20 mouse cellular contexts compared by ENCODE assay signal in genomic region chr1:177337756-177338155, GRCm38 (mm10).
DNase-seq lines count a peak whose midpoint lies in the region; ATAC-seq lines count a peak whose summit lies in the region.
"Had no signal": no experiment of that assay in that cellular context is flagged by ENCODE, and none has a peak within 500 bp of the region (broad histone marks: within the 10 kb centered on the region; RNA-seq: fewer than 3 reads in every experiment).

No protein-coding gene starts in this region.

- H3K4me2 ChIP-seq in hindbrain, embryonic 11.5 days (replicated peaks; ENCODE audit: low read depth, low read length) = no peak overlapping the region
- H3K4me2 ChIP-seq in hindbrain, embryonic 16.5 days (ENCODE audit: low read length) = no peak overlapping the region
- H3K4me2 ChIP-seq in neural tube, embryonic 13.5 days = no peak overlapping the region
- H3K4me2 ChIP-seq in midbrain, embryonic 11.5 days = no peak overlapping the region
- no peak overlapping the region for H3K4me2 ChIP-seq in neural tube, embryonic 15.5 days

- no peak for ATAC-seq in hindbrain, embryonic 11.5 days (ENCODE audit: low FRiP score)
- no peak for ATAC-seq in hindbrain, embryonic 16.5 days
- ATAC-seq in neural tube, embryonic 13.5 days (ENCODE audit: low read depth) = no peak
- no peak for ATAC-seq in midbrain, embryonic 11.5 days (ENCODE audit: low FRiP score)
- ATAC-seq in neural tube, embryonic 15.5 days (ENCODE audit: low FRiP score) = no peak
- ATAC-seq: intestine, embryonic 15.5 days had no signal

- no peak overlapping the region for H3K4me3 ChIP-seq in hindbrain, embryonic 11.5 days (ENCODE audit: low read depth, low read length)
- H3K4me3 ChIP-seq in hindbrain, embryonic 16.5 days (ENCODE audit: low read length) = no peak overlapping the region
- H3K4me3 ChIP-seq in neural tube, embryonic 13.5 days = no peak overlapping the region
- H3K4me3 ChIP-seq in midbrain, embryonic 11.5 days (ENCODE audit: low read depth, low read length) = no peak overlapping the region
- no peak overlapping the region for H3K4me3 ChIP-seq in neural tube, embryonic 15.5 days (replicated peaks)

- DNase-seq in hindbrain, embryonic 11.5 days (ENCODE audit: low spot score) = no peak
- DNase-seq in neural tube, embryonic 10.5 days (ENCODE audit: extremely low spot score, low spot score) = no peak
- peak; percentile 87 for DNase-seq in midbrain, embryonic 11.5 days (ENCODE audit: low spot score, missing footprints)
- DNase-seq in adrenal gland, postnatal 14 days = no peak
- no peak for DNase-seq in cerebellum, postnatal 4 days (ENCODE audit: low spot score in 2 of 2)
- DNase-seq: gastrocnemius, postnatal 14 days; heart, adult 2 months; heart, postnatal 4 days; kidney, postnatal 36 days; lung, postnatal 4 days; right cerebral cortex, postnatal 25 days; thymus, postnatal 36 days had no signal

- peaks cover 6% of the 10 kb centered on the region; the same call in 1 of the 2 replicates for H3K4me1 ChIP-seq in hindbrain, embryonic 11.5 days (replicated peaks; ENCODE audit: control insufficient read depth, insufficient read depth, low read length)
- H3K4me1 ChIP-seq in hindbrain, embryonic 16.5 days (ENCODE audit: control insufficient read depth, insufficient read depth, low read depth, low read length) = peaks cover 4% of the 10 kb centered on the region
- H3K4me1 ChIP-seq in neural tube, embryonic 13.5 days (replicated peaks) = peaks cover 13% of the 10 kb centered on the region
- H3K4me1 ChIP-seq in midbrain, embryonic 11.5 days (ENCODE audit: control insufficient read depth, insufficient read depth, low read length) = peaks cover 16% of the 10 kb centered on the region
- H3K4me1 ChIP-seq in neural tube, embryonic 15.5 days = peaks cover 11% of the 10 kb centered on the region

- peak overlapping the region; percentile 78; the same call in 1 of the 2 replicates for H3K27ac ChIP-seq in hindbrain, embryonic 11.5 days (ENCODE audit: low read depth, low read length)
- H3K27ac ChIP-seq in hindbrain, embryonic 16.5 days (ENCODE audit: low read depth, low read length) = no peak overlapping the region
- 0 out of 2 replicates have a peak overlapping the region, but pooled peaks have one; percentile 80 for H3K27ac ChIP-seq in neural tube, embryonic 13.5 days (replicated peaks)
- H3K27ac ChIP-seq in midbrain, embryonic 11.5 days (ENCODE audit: low read depth, low read length) = peak overlapping the region; percentile 90
- H3K27ac ChIP-seq in neural tube, embryonic 15.5 days (replicated peaks) = 0 out of 2 replicates have a peak overlapping the region, but pooled peaks have one; percentile 81
- H3K27ac ChIP-seq: liver, embryonic 14.5 days had no signal

- H3K27me3 ChIP-seq in hindbrain, embryonic 11.5 days (ENCODE audit: control insufficient read depth, insufficient read depth, low read length) = no peaks in the 10 kb centered on the region
- no peaks in the 10 kb centered on the region for H3K27me3 ChIP-seq in hindbrain, embryonic 16.5 days (replicated peaks; ENCODE audit: control insufficient read depth, insufficient read depth, low read length)
- no peaks in the 10 kb centered on the region for H3K27me3 ChIP-seq in neural tube, embryonic 13.5 days
- no peaks in the 10 kb centered on the region for H3K27me3 ChIP-seq in midbrain, embryonic 11.5 days (ENCODE audit: control insufficient read depth, insufficient read depth, low read length)
- H3K27me3 ChIP-seq in neural tube, embryonic 15.5 days (replicated peaks) = no peaks in the 10 kb centered on the region
- H3K27me3 ChIP-seq: CH12.LX; intestine, embryonic 15.5 days; limb, embryonic 13.5 days; neural tube, embryonic 12.5 days had no signal

- H3K9me3 ChIP-seq in hindbrain, embryonic 11.5 days (ENCODE audit: control insufficient read depth, low read length) = no peaks in the 10 kb centered on the region
- H3K9me3 ChIP-seq in hindbrain, embryonic 16.5 days (ENCODE audit: control insufficient read depth, low read length) = no peaks in the 10 kb centered on the region
- H3K9me3 ChIP-seq in neural tube, embryonic 13.5 days = no peaks in the 10 kb centered on the region
- H3K9me3 ChIP-seq in midbrain, embryonic 11.5 days (ENCODE audit: control insufficient read depth, low read length) = no peaks in the 10 kb centered on the region
- H3K9me3 ChIP-seq in neural tube, embryonic 15.5 days (replicated peaks) = no peaks in the 10 kb centered on the region
- H3K9me3 ChIP-seq: intestine, embryonic 15.5 days; limb, embryonic 13.5 days; neural tube, embryonic 12.5 days had no signal

- no peaks in the 10 kb centered on the region for H3K36me3 ChIP-seq in hindbrain, embryonic 11.5 days (ENCODE audit: control insufficient read depth, insufficient read depth, low read length)
- H3K36me3 ChIP-seq in hindbrain, embryonic 16.5 days (ENCODE audit: control insufficient read depth, insufficient read depth, low read length) = no peaks in the 10 kb centered on the region
- H3K36me3 ChIP-seq in neural tube, embryonic 13.5 days = no peaks in the 10 kb centered on the region
- H3K36me3 ChIP-seq in midbrain, embryonic 11.5 days (ENCODE audit: control insufficient read depth, insufficient read depth, low read length) = no peaks in the 10 kb centered on the region
- H3K36me3 ChIP-seq in neural tube, embryonic 15.5 days = no peaks in the 10 kb centered on the region
- H3K36me3 ChIP-seq: intestine, embryonic 15.5 days; limb, embryonic 13.5 days; neural tube, embryonic 12.5 days had no signal

- H3K9ac ChIP-seq in hindbrain, embryonic 11.5 days (ENCODE audit: low read depth, low read length) = no peak overlapping the region
- no peak overlapping the region for H3K9ac ChIP-seq in hindbrain, embryonic 16.5 days (ENCODE audit: low read depth, low read length)
- H3K9ac ChIP-seq in neural tube, embryonic 13.5 days = no peak overlapping the region
- H3K9ac ChIP-seq in midbrain, embryonic 11.5 days (ENCODE audit: low read length) = no peak overlapping the region
- no peak overlapping the region for H3K9ac ChIP-seq in neural tube, embryonic 15.5 days (replicated peaks)
- H3K9ac ChIP-seq: limb, embryonic 13.5 days; liver, embryonic 14.5 days had no signal
